Mouse (Mus musculus): ENCODE results near the gene Sel1l3. TPM values are rescaled to one million over a fixed set of nuclear protein-coding genes. Genes with fewer than 3 reads are reported as not detected.
A peak's percentile ranks its signal among the peaks of the same experiment; 100 is the strongest.

Sel1l3 gene
- polyA plus RNA-seq (2014; fragmentation: Nextera tagmentation; extraction: Ambion mirVana) = 15.9 and 28.9 TPM in 2 replicates

DNA sequence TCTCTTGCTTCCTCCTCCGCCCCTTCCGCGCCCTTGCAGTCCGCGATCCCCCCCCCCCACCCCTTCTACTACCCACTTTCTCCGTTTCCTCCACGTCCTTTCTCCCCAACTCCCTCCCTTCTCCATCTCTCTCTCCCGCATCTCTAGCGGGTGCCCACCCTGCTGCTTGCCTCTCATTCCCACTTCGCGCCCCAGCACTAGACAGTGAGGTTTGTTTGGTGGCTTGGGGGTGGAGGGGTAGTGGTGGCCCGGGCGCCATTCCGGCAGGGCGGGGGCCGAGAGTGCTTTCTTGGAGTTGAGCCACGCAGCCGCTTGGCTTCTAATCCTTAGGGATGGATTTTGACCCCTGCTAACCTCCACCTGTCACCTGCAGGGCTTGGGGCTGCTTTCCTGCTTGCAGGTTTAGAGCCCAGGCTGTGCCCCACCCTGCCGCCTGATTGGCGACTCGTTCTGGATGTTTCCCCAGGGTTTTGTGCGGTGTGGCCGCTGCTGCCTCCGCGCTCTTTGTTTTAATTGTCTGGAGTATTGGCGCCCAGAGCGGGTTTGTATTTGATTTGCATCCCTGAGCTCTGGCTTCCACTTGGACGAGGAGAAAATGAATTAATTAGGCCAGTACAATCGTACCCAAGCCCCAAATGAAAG lies at the start of gene Sel1l3:
Gene Sel1l3 (minus strand): TSS at position 217 of the 642 bp plus-strand sequence.
- 2% methylated on average over 21 of the region's 29 CpGs for WGBS
- Histone ChIP-seq H3K9ac (ENCODE audit: low read depth, low read length) (peak within 1 kb of the TSS; percentile 82), H3K4me3 (ENCODE audit: low read length) (peak within 1 kb of the TSS; percentile 77), H3K27ac (ENCODE audit: low read depth, low read length) (peak within 1 kb of the TSS; percentile 65), H3K27me3 (ENCODE audit: control insufficient read depth, insufficient read depth, low read length) (peaks cover 18% of the 10 kb centered on the region), H3K36me3 (ENCODE audit: control insufficient read depth, insufficient read depth, low read length) (no peaks in the 10 kb centered on the region), H3K9me3 (ENCODE audit: control insufficient read depth, low read length) (no peaks in the 10 kb centered on the region), H3K4me2 (replicated peaks; ENCODE audit: low read depth, low read length) (peak within 1 kb of the TSS; percentile 95), H3K4me1 (ENCODE audit: control insufficient read depth, insufficient read depth, low read length) (peaks cover 2% of the 10 kb centered on the region; the same call in 1 of the 2 replicates)
- peak; percentile 61 for ATAC-seq (ENCODE audit: low FRiP score, low TSS enrichment)

- no peak for ATAC-seq (ENCODE audit: low FRiP score, low TSS enrichment)
- Histone ChIP-seq H3K27me3 (ENCODE audit: control insufficient read depth, insufficient read depth, low read length) (peaks cover 1% of the 10 kb centered on the region; the same call in 1 of the 2 replicates), H3K27ac (ENCODE audit: low read depth, low read length) (no peak overlapping the region), H3K4me2 (replicated peaks; ENCODE audit: low read depth, low read length) (no peak overlapping the region), H3K9me3 (ENCODE audit: control insufficient read depth, low read length) (no peaks in the 10 kb centered on the region), H3K4me3 (ENCODE audit: low read length) (no peak overlapping the region), H3K4me1 (ENCODE audit: control insufficient read depth, insufficient read depth, low read length) (peaks cover 11% of the 10 kb centered on the region; the same call in 1 of the 2 replicates), H3K9ac (ENCODE audit: low read depth, low read length) (no peak overlapping the region), H3K36me3 (ENCODE audit: control insufficient read depth, insufficient read depth, low read length) (no peaks in the 10 kb centered on the region)
- 44% methylated on average over 10 of the region's 10 CpGs for WGBS
Observed at GRCm38 (mm10) chr5:53261999-53262398, 48.3 kb upstream of the Sel1l3 start.

DNA sequence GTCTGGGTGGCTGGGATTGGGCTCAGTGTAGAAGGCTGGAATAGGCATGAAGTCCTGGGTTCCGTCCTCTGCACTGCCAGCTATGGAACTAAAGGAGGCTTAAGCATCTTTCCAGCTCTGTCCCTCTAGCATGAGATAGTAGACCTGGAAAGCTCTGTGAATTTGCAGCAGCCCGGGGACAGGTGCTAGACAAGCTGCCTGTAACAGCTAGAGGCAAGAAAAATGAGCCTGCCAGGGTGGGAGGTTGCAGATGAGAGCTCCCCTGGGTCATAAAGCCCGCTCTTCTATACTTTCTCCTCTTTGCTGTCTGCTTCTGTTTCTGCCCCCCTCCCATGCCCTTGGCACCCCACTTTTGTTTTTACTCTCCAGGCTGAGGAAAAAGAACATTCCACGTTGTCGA lies 46.2 kb upstream of the Sel1l3 start:
- peaks cover 11% of the 10 kb centered on the region; the same call in 1 of the 2 replicates for H3K4me1 ChIP-seq (ENCODE audit: control insufficient read depth, insufficient read depth, low read length)
- WGBS = 33% methylated on average over 5 of the region's 5 CpGs
- no peaks in the 10 kb centered on the region for H3K9me3 ChIP-seq (ENCODE audit: control insufficient read depth, low read length)
- H3K27ac ChIP-seq (ENCODE audit: low read depth, low read length) = no peak overlapping the region
- H3K4me2 ChIP-seq (replicated peaks; ENCODE audit: low read depth, low read length) = no peak overlapping the region
- no peak overlapping the region for H3K4me3 ChIP-seq (ENCODE audit: low read length)
- peaks cover 5% of the 10 kb centered on the region for H3K27me3 ChIP-seq (ENCODE audit: control insufficient read depth, insufficient read depth, low read length)
- ATAC-seq (ENCODE audit: low FRiP score, low TSS enrichment) = no peak
- no peak overlapping the region for H3K9ac ChIP-seq (ENCODE audit: low read depth, low read length)
- no peaks in the 10 kb centered on the region for H3K36me3 ChIP-seq (ENCODE audit: control insufficient read depth, insufficient read depth, low read length)

DNA sequence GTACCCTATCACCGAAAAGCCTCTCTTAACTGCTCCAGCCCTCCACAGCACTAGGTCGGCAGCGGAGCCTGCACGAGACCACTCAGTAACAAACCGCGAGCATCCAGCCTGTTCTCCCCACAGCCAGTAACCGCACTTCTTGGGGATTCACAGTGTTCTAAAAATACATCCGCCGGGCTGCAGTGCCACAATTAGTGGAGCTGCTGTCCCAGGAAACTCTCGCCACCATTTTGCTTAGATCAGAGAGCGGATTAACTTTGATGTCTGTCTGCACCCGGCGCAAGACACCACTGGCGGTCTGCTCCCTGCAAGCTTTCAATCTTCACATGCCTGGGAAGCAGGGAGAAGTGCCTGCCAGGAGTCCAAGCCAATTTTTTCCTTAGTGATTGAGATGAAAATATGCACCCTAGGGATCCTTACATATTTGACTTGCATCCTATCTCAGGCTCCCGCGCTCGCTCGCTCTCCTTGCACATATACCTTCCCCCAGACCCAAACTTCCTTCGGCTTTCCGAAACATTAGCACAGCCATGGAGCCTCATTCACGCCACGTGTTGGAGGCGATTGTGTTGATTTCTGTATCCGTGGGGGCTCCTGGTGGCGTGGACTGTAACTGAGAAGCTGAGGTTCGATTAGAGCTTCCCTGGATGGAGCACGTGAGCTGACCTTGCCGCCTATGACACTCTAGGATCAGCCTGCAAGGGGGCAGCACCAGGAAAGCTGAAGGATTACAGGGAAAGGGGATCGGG lies 44.5 kb upstream of the Sel1l3 start:
- H3K27ac ChIP-seq (ENCODE audit: low read depth, low read length) = no peak overlapping the region
- peak; percentile 43; the same call in 1 of the 2 replicates for ATAC-seq (ENCODE audit: low FRiP score, low TSS enrichment)
- no peaks in the 10 kb centered on the region for H3K9me3 ChIP-seq (ENCODE audit: control insufficient read depth, low read length)
- H3K4me1 ChIP-seq (ENCODE audit: control insufficient read depth, insufficient read depth, low read length) = peaks cover 11% of the 10 kb centered on the region; the same call in 1 of the 2 replicates
- WGBS = 4% methylated on average over 29 of the region's 29 CpGs
- H3K27me3 ChIP-seq (ENCODE audit: control insufficient read depth, insufficient read depth, low read length) = peaks cover 5% of the 10 kb centered on the region
- H3K4me3 ChIP-seq (ENCODE audit: low read length) = peak overlapping the region; percentile 37
- peak overlapping the region; percentile 66 for H3K4me2 ChIP-seq (replicated peaks; ENCODE audit: low read depth, low read length)
- no peaks in the 10 kb centered on the region for H3K36me3 ChIP-seq (ENCODE audit: control insufficient read depth, insufficient read depth, low read length)
- H3K9ac ChIP-seq (ENCODE audit: low read depth, low read length) = peak overlapping the region; percentile 42

- Histone ChIP-seq H3K9me3 (ENCODE audit: control insufficient read depth, low read length) (no peaks in the 10 kb centered on the region), H3K4me2 (replicated peaks; ENCODE audit: low read depth, low read length) (no peak overlapping the region), H3K27me3 (ENCODE audit: control insufficient read depth, insufficient read depth, low read length) (peaks cover 5% of the 10 kb centered on the region), H3K9ac (ENCODE audit: low read depth, low read length) (no peak overlapping the region), H3K27ac (ENCODE audit: low read depth, low read length) (no peak overlapping the region), H3K36me3 (ENCODE audit: control insufficient read depth, insufficient read depth, low read length) (no peaks in the 10 kb centered on the region), H3K4me1 (ENCODE audit: control insufficient read depth, insufficient read depth, low read length) (peaks cover 14% of the 10 kb centered on the region; the same call in 1 of the 2 replicates), H3K4me3 (ENCODE audit: low read length) (no peak overlapping the region)
- WGBS = 77% methylated on average over 3 of the region's 3 CpGs
- ATAC-seq (ENCODE audit: low FRiP score, low TSS enrichment) = no peak
Observed at GRCm38 (mm10) chr5:53254821-53255220, 41.1 kb upstream of the Sel1l3 start.

GRCm38 (mm10) chr5:53254154-53254553 lies 40.4 kb upstream of the Sel1l3 start:
- Histone ChIP-seq H3K27ac (ENCODE audit: low read depth, low read length) (no peak overlapping the region), H3K36me3 (ENCODE audit: control insufficient read depth, insufficient read depth, low read length) (no peaks in the 10 kb centered on the region), H3K9me3 (ENCODE audit: control insufficient read depth, low read length) (no peaks in the 10 kb centered on the region), H3K4me2 (replicated peaks; ENCODE audit: low read depth, low read length) (no peak overlapping the region), H3K4me3 (ENCODE audit: low read length) (no peak overlapping the region), H3K9ac (ENCODE audit: low read depth, low read length) (no peak overlapping the region), H3K4me1 (ENCODE audit: control insufficient read depth, insufficient read depth, low read length) (peaks cover 16% of the 10 kb centered on the region; the same call in 1 of the 2 replicates), H3K27me3 (ENCODE audit: control insufficient read depth, insufficient read depth, low read length) (peaks cover 5% of the 10 kb centered on the region)
- ATAC-seq (ENCODE audit: low FRiP score, low TSS enrichment) = no peak
- 86% methylated on average over 5 of the region's 5 CpGs for WGBS

- Histone ChIP-seq H3K4me3 (ENCODE audit: low read length) (no peak overlapping the region), H3K4me1 (ENCODE audit: control insufficient read depth, insufficient read depth, low read length) (0 out of 2 replicates have a peak, but pooled peaks cover 5% of the 10 kb centered on the region), H3K27me3 (ENCODE audit: control insufficient read depth, insufficient read depth, low read length) (no peaks in the 10 kb centered on the region), H3K4me2 (replicated peaks; ENCODE audit: low read depth, low read length) (no peak overlapping the region), H3K36me3 (ENCODE audit: control insufficient read depth, insufficient read depth, low read length) (no peaks in the 10 kb centered on the region), H3K9ac (ENCODE audit: low read depth, low read length) (no peak overlapping the region), H3K27ac (ENCODE audit: low read depth, low read length) (no peak overlapping the region), H3K9me3 (ENCODE audit: control insufficient read depth, low read length) (no peaks in the 10 kb centered on the region)
- 36% methylated on average over 4 of the region's 4 CpGs for WGBS
- ATAC-seq (ENCODE audit: low FRiP score, low TSS enrichment) = peak; percentile 91
Observed at GRCm38 (mm10) chr5:53249431-53250061, 35.8 kb upstream of the Sel1l3 start.

- ATAC-seq (ENCODE audit: low FRiP score, low TSS enrichment) = no peak
- H3K4me2 ChIP-seq (replicated peaks; ENCODE audit: low read depth, low read length) = no peak overlapping the region
- 63% methylated on average over 11 of the region's 11 CpGs for WGBS
- H3K36me3 ChIP-seq (ENCODE audit: control insufficient read depth, insufficient read depth, low read length) = no peaks in the 10 kb centered on the region
- no peaks in the 10 kb centered on the region for H3K27me3 ChIP-seq (ENCODE audit: control insufficient read depth, insufficient read depth, low read length)
- H3K27ac ChIP-seq (ENCODE audit: low read depth, low read length) = no peak overlapping the region
- H3K9me3 ChIP-seq (ENCODE audit: control insufficient read depth, low read length) = no peaks in the 10 kb centered on the region
- 0 out of 2 replicates have a peak, but pooled peaks cover 6% of the 10 kb centered on the region for H3K4me1 ChIP-seq (ENCODE audit: control insufficient read depth, insufficient read depth, low read length)
- H3K9ac ChIP-seq (ENCODE audit: low read depth, low read length) = no peak overlapping the region
- H3K4me3 ChIP-seq (ENCODE audit: low read length) = no peak overlapping the region
Observed at GRCm38 (mm10) chr5:53248499-53248898, 34.8 kb upstream of the Sel1l3 start.

All from kidney, embryonic 14.5 days (tissue).